Mouse (Mus musculus) ES-Bruce4 (cell line): ENCODE data around the gene Ikzf1. TPM values are rescaled to one million over a fixed set of nuclear protein-coding genes. Genes with fewer than 3 reads are reported as not detected.

Experiments used
- H3K27ac ChIP-seq: 2 replicates; pipeline ENCODE4 v1.5.1; 2012; ENCODE audit warnings: low read length, inconsistent platforms; ENCODE audit not compliant: insufficient read depth
- H3K27me3 ChIP-seq: 2 replicates; pipeline ENCODE4 v1.6.1; 2012; ENCODE audit warnings: mild to moderate bottlenecking, low read length, inconsistent platforms; ENCODE audit not compliant: control insufficient read depth, poor library complexity, insufficient read depth, severe bottlenecking
- H3K36me3 ChIP-seq: 2 replicates; pipeline ENCODE4 v1.6.1; 2012; ENCODE audit warnings: inconsistent platforms, mild to moderate bottlenecking, low read length, moderate library complexity; ENCODE audit not compliant: control insufficient read depth, poor library complexity, insufficient read depth, severe bottlenecking
- H3K4me1 ChIP-seq: one replicate; pipeline ENCODE4 v1.8.1; 2011; ENCODE audit warnings: low read length; ENCODE audit not compliant: control insufficient read depth, insufficient read depth
- H3K4me3 ChIP-seq: 2 replicates; pipeline ENCODE4 v1.5.1; 2011; ENCODE audit warnings: low read depth, mild to moderate bottlenecking, low read length
- H3K9ac ChIP-seq: 2 replicates; pipeline ENCODE4 v1.6.1; 2012; ENCODE audit warnings: low read depth, mild to moderate bottlenecking, inconsistent platforms; ENCODE audit not compliant: poor library complexity, severe bottlenecking
- H3K9me3 ChIP-seq: replicated peaks from 2 replicates; pipeline ENCODE4 v1.6.1; 2012; ENCODE audit warnings: mild to moderate bottlenecking, low read length, inconsistent platforms; ENCODE audit not compliant: control insufficient read depth, poor library complexity, insufficient read depth, severe bottlenecking
- CTCF ChIP-seq: IDR thresholded peaks from one replicate; pipeline ENCODE4 v1.8.1; 2011; ENCODE audit warnings: low read depth, low read length
- EP300 ChIP-seq: IDR thresholded peaks from 2 replicates; pipeline ENCODE4 v1.6.1; 2011; ENCODE audit warnings: low read depth, low read length; ENCODE audit not compliant: insufficient read depth
- POLR2A ChIP-seq: IDR thresholded peaks from one replicate; pipeline ENCODE4 v1.8.1; 2011; ENCODE audit warnings: low read length; ENCODE audit not compliant: insufficient read depth
- polyA plus RNA-seq: library from polyadenylated mRNA; stranded (reverse); fragments of >200 nt; gene quantifications from 2 replicates; pipeline ENCODE4 v1.2.4, GENCODE M21; 2011; ENCODE audit warnings: low read depth; ENCODE audit not compliant: missing spikeins, insufficient read depth, insufficient read length

Ikzf1 gene
- polyA plus RNA-seq, 1 experiment = 0.67 TPM

GRCm38 (mm10) chr11:11809404-11810175 is 124.8 kb downstream of the Ikzf1 start:
- Histone ChIP-seq H3K9me3 (no peaks in the 10 kb centered on the region), H3K27me3 (no peaks in the 10 kb centered on the region), H3K4me3 (peak overlapping the region; percentile 82), H3K4me1 (no peaks in the 10 kb centered on the region), H3K36me3 (peaks cover 17% of the 10 kb centered on the region), H3K27ac (peak overlapping the region; percentile 95), H3K9ac (peak overlapping the region; percentile 86)
- TF ChIP-seq POLR2A (no peak), EP300 (0 out of 2 replicates have a peak, but pooled peaks have one; percentile 26)

- TF ChIP-seq EP300 (no peak), POLR2A (no peak), CTCF (peak; percentile 98)
- Histone ChIP-seq H3K27me3 (no peaks in the 10 kb centered on the region), H3K27ac (0 out of 2 replicates have a peak overlapping the region, but pooled peaks have one; percentile 49), H3K9ac (peak overlapping the region; percentile 68), H3K36me3 (no peaks in the 10 kb centered on the region), H3K9me3 (no peaks in the 10 kb centered on the region), H3K4me3 (no peak overlapping the region), H3K4me1 (no peaks in the 10 kb centered on the region)
Observed at GRCm38 (mm10) chr11:11811906-11812480, 127.2 kb downstream of the Ikzf1 start.

GRCm38 (mm10) chr11:11815737-11816136 is 130.9 kb downstream of the Ikzf1 start:
- TF ChIP-seq EP300 = no peak
- no peak for TF ChIP-seq CTCF
- TF ChIP-seq POLR2A = no peak
- Histone ChIP-seq H3K27me3 (no peaks in the 10 kb centered on the region), H3K27ac (no peak overlapping the region)

GRCm38 (mm10) chr11:11818797-11819196 is 134.0 kb downstream of the Ikzf1 start:
- H3K9me3 ChIP-seq = no peaks in the 10 kb centered on the region
- TF ChIP-seq EP300 (no peak), POLR2A (no peak), CTCF (no peak)
- H3K36me3 ChIP-seq = no peaks in the 10 kb centered on the region
- H3K4me1 ChIP-seq = peaks cover 2% of the 10 kb centered on the region
- no peak overlapping the region for H3K9ac ChIP-seq
- H3K4me3 ChIP-seq = no peak overlapping the region
- no peak overlapping the region for H3K27ac ChIP-seq
- no peaks in the 10 kb centered on the region for H3K27me3 ChIP-seq

More at GRCm38 (mm10) chr11:11815737-11816136, 130.9 kb downstream of the Ikzf1 start:
- Histone ChIP-seq H3K36me3 (no peaks in the 10 kb centered on the region), H3K4me3 (no peak overlapping the region), H3K4me1 (no peaks in the 10 kb centered on the region), H3K9ac (no peak overlapping the region), H3K9me3 (no peaks in the 10 kb centered on the region)

GRCm38 (mm10) chr11:11819206-11819605 is 134.4 kb downstream of the Ikzf1 start:
- H3K9ac ChIP-seq = no peak overlapping the region
- TF ChIP-seq POLR2A = no peak
- no peak for TF ChIP-seq CTCF
- TF ChIP-seq EP300 = no peak
- H3K4me3 ChIP-seq = no peak overlapping the region
- H3K4me1 ChIP-seq = peaks cover 3% of the 10 kb centered on the region
- no peaks in the 10 kb centered on the region for H3K27me3 ChIP-seq
- H3K27ac ChIP-seq = no peak overlapping the region
- H3K36me3 ChIP-seq = no peaks in the 10 kb centered on the region
- no peaks in the 10 kb centered on the region for H3K9me3 ChIP-seq

GRCm38 (mm10) chr11:11820251-11820650 is 135.4 kb downstream of the Ikzf1 start:
- H3K9me3 ChIP-seq = no peaks in the 10 kb centered on the region
- no peak overlapping the region for H3K4me3 ChIP-seq
- no peak overlapping the region for H3K9ac ChIP-seq
- peaks cover 3% of the 10 kb centered on the region for H3K4me1 ChIP-seq
- no peak for TF ChIP-seq EP300
- TF ChIP-seq CTCF = peak; percentile 48
- no peaks in the 10 kb centered on the region for H3K36me3 ChIP-seq
- H3K27ac ChIP-seq = no peak overlapping the region
- H3K27me3 ChIP-seq = no peaks in the 10 kb centered on the region
